ENCODE assay signal across 8 mouse cellular contexts in genomic region chr2:174295175-174295899, GRCm38 (mm10). TPM values are rescaled to one million over a fixed set of nuclear protein-coding genes. Genes with fewer than 3 reads are reported as not detected.
DNase-seq lines count a peak whose midpoint lies in the region; ATAC-seq and TF ChIP-seq lines count a peak whose summit lies in the region.

No protein-coding gene starts in this region.

- peak; percentile 89 for DNase-seq in adrenal gland, postnatal 14 days
- DNase-seq in adrenal gland, adult 18-20 months (ENCODE audit: low spot score in 2 of 2): no peak
- DNase-seq in CD4-positive helper T cell, adult 2 months (ENCODE audit: low read depth, low spot score): peak; percentile 71
- DNase-seq in frontal cortex, postnatal 36 days (ENCODE audit: low spot score in 2 of 2): peak; percentile 39 to 62
- DNase-seq in layer of hippocampus, postnatal 10 days (ENCODE audit: low spot score in 2 of 2): peak; percentile 90 to 91

- no peaks in the 10 kb centered on the region for H3K4me1 ChIP-seq in small intestine, adult 2 months (ENCODE audit: control insufficient read depth, insufficient read depth, insufficient read length, low read length)

- H3K36me3 ChIP-seq in small intestine, adult 2 months (ENCODE audit: control insufficient read depth, insufficient read depth, low read length): no peaks in the 10 kb centered on the region

- H3K27me3 ChIP-seq in small intestine, adult 2 months (ENCODE audit: control insufficient read depth, insufficient read depth, low read length): peaks cover 18% of the 10 kb centered on the region

- TF ChIP-seq POLR2A in small intestine, adult 2 months (IDR thresholded peaks at IDR 0.05; ENCODE audit: low read depth, low read length): no peak

- ATAC-seq in common myeloid progenitor, adult 5-6 weeks (replicated peaks; ENCODE audit: low read depth, poor library complexity, severe bottlenecking): peak; percentile 64
- peak; percentile 64 for ATAC-seq in megakaryocyte-erythroid progenitor cell, adult 5-6 weeks (replicated peaks; ENCODE audit: low FRiP score, low TSS enrichment, poor library complexity, severe bottlenecking)

- peak overlapping the region; percentile 58 for H3K4me3 ChIP-seq in small intestine, adult 2 months (ENCODE audit: low read depth, low read length)

- WGBS in small intestine, adult 2 months: 49% methylated on average over 36 of the region's 36 CpGs

- no peak overlapping the region for H3K27ac ChIP-seq in small intestine, adult 2 months (ENCODE audit: insufficient read depth, low read depth, low read length)

- TF ChIP-seq CTCF in small intestine, adult 2 months (IDR thresholded peaks at IDR 0.05; ENCODE audit: extremely low read depth, insufficient read length, insufficient replicate concordance, low read depth, low read length): no peak

RNA-seq across cellular contexts. Expression of gene Gnas, which starts 11.2 kb away (rescaled TPM):
- total RNA-seq in adrenal gland, postnatal 14 days (2021): 4,967 and 5,329 TPM in 2 replicates
- 1,000 to 10,000 TPM; 2,555 to 2,708 TPM for total RNA-seq in adrenal gland, adult 18-20 months (2021)
- 226 and 282 TPM in 2 replicates for total RNA-seq in common myeloid progenitor, adult 5-6 weeks (2017)
- total RNA-seq in layer of hippocampus, postnatal 10 days (2021): 1,000 to 10,000 TPM; 1,824 to 1,870 TPM
- 439 and 465 TPM in 2 replicates for total RNA-seq in megakaryocyte-erythroid progenitor cell, adult 5-6 weeks (2014; fragmentation: Nextera tagmentation)
- total RNA-seq in megakaryocyte-erythroid progenitor cell, adult 5-6 weeks (2017): 227 and 273 TPM in 2 replicates
- 295 and 530 TPM in 2 replicates for polyA plus RNA-seq in small intestine, adult 2 months (2012; rRNA removed)

RNA-seq across cellular contexts. Expression of gene Gm20721, which starts 51.2 kb away (rescaled TPM):
- 4.6 and 5.4 TPM in 2 replicates for total RNA-seq in adrenal gland, postnatal 14 days (2021)
- 1 to 10 TPM; 1.3 to 1.7 TPM for total RNA-seq in adrenal gland, adult 18-20 months (2021)
- 10.9 and 17.9 TPM in 2 replicates for total RNA-seq in common myeloid progenitor, adult 5-6 weeks (2017)
- 1 to 10 TPM; 1.3 to 1.9 TPM for total RNA-seq in layer of hippocampus, postnatal 10 days (2021)
- total RNA-seq in megakaryocyte-erythroid progenitor cell, adult 5-6 weeks (2014; fragmentation: Nextera tagmentation): 0.13 TPM in 1 of 2 replicates, not detected in the other
- total RNA-seq in megakaryocyte-erythroid progenitor cell, adult 5-6 weeks (2017): 2.7 and 5.7 TPM in 2 replicates
- not detected in 2 replicates for polyA plus RNA-seq in small intestine, adult 2 months (2012; rRNA removed)

Comparison
In these comparisons a context has a peak if more than half of its experiments do, and no peak if none do; other contexts are left out.
1. DNase-seq: peak in adrenal gland, postnatal 14 days (single experiment), CD4-positive helper T cell, adult 2 months (single experiment), frontal cortex, postnatal 36 days (2 of 2) and layer of hippocampus, postnatal 10 days (2 of 2); none in adrenal gland, adult 18-20 months (0 of 2).